Mouse (Mus musculus) midbrain, embryonic 14.5 days (tissue): Measurements from ENCODE around the gene Supt6. TPM values are rescaled to one million over a fixed set of nuclear protein-coding genes. Genes with fewer than 3 reads are reported as not detected.

ENCODE experiments used
- ATAC-seq: fragments of 200-750 bp; cut with Nextera tagmentation; 2 replicates; pipeline ENCODE4 v1.8.0; 2017; ENCODE audit warnings: moderate number of reproducible peaks, moderate library complexity; ENCODE audit not compliant: low FRiP score, low TSS enrichment
- DNase-seq: peaks from one replicate; pipeline ENCODE4 v3.0.0-alpha.2; 2015
- H3K27ac ChIP-seq: fragments of 300-500 bp; sonication (generic); replicated peaks from 2 replicates; pipeline ENCODE4 v1.5.1; 2014; ENCODE audit warnings: mild to moderate bottlenecking, low read depth, low read length, moderate library complexity
- H3K27me3 ChIP-seq: fragments of 300-500 bp; sonication (generic); 2 replicates; pipeline ENCODE4 v1.6.1; 2014; ENCODE audit warnings: low read length, control low read depth, mixed read lengths; ENCODE audit not compliant: control insufficient read depth, insufficient read depth
- H3K36me3 ChIP-seq: fragments of 300-500 bp; sonication (generic); 2 replicates; pipeline ENCODE4 v1.6.1; 2014; ENCODE audit warnings: low read length, control low read depth; ENCODE audit not compliant: control insufficient read depth, insufficient read depth
- H3K4me1 ChIP-seq: fragments of 300-500 bp; sonication (generic); 2 replicates; pipeline ENCODE4 v1.6.1; 2014; ENCODE audit warnings: mild to moderate bottlenecking, antibody characterized with exemption, low read length, control low read depth; ENCODE audit not compliant: control insufficient read depth, insufficient read depth
- H3K4me2 ChIP-seq: fragments of 300-500 bp; sonication (generic); 2 replicates; pipeline ENCODE4 v1.6.1; 2014; ENCODE audit warnings: mild to moderate bottlenecking, low read length, moderate library complexity
- H3K4me3 ChIP-seq: fragments of 300-500 bp; sonication (generic); replicated peaks from 2 replicates; pipeline ENCODE4 v1.5.1; 2014; ENCODE audit warnings: low read depth, low read length
- H3K9ac ChIP-seq: fragments of 300-500 bp; sonication (generic); replicated peaks from 2 replicates; pipeline ENCODE4 v1.6.1; 2014; ENCODE audit warnings: mild to moderate bottlenecking, low read length, moderate library complexity
- H3K9me3 ChIP-seq: fragments of 300-500 bp; sonication (generic); 2 replicates; pipeline ENCODE4 v1.6.1; 2016; ENCODE audit warnings: low read length, control low read depth, mixed read lengths; ENCODE audit not compliant: control insufficient read depth
- WGBS: fragments of 180-500 bp; shearing (Covaris S2); extraction: QIAGEN DNeasy Blood & Tissue Kit; methylation state at CpG from one replicate; pipeline ENCODE4 v1.1.7; 2014; 5-methylcytosine and 5-hydroxymethylcytosine counted together
- polyA plus RNA-seq: library from polyadenylated mRNA; unstranded; fragments of >200 nt; fragmentation: Nextera tagmentation; extraction: Ambion mirVana; gene quantifications from 2 replicates; pipeline ENCODE4 v1.2.1, GENCODE M21; 2014

The Supt6 gene
- polyA plus RNA-seq, 1 experiment from 2014 or later = 29.5 TPM

GRCm38 (mm10) chr11:78175771-78176401, 69.9 kb downstream of the Supt6 start:
- Histone ChIP-seq H3K4me1 (peaks cover 20% of the 10 kb centered on the region), H3K4me3 (peak overlapping the region; percentile 54), H3K27ac (0 out of 2 replicates have a peak overlapping the region, but pooled peaks have one; percentile 50), H3K36me3 (peaks cover 21% of the 10 kb centered on the region), H3K27me3 (no peaks in the 10 kb centered on the region), H3K9ac (peak overlapping the region; percentile 38; the same call in 1 of the 2 replicates), H3K9me3 (no peaks in the 10 kb centered on the region), H3K4me2 (peak overlapping the region; percentile 70)
- DNase-seq = no peak
- ATAC-seq = no peak
- 8% methylated on average over 9 of the region's 10 CpGs for WGBS

- Histone ChIP-seq H3K36me3 (peaks cover 8% of the 10 kb centered on the region), H3K4me2 (no peak overlapping the region), H3K9me3 (no peaks in the 10 kb centered on the region), H3K4me3 (no peak overlapping the region), H3K27me3 (no peaks in the 10 kb centered on the region), H3K4me1 (peaks cover 20% of the 10 kb centered on the region), H3K27ac (no peak overlapping the region), H3K9ac (no peak overlapping the region)
- DNase-seq = no peak
- WGBS = 91% methylated on average over 3 of the region's 3 CpGs
- no peak for ATAC-seq
Observed at GRCm38 (mm10) chr11:78174506-78174905, 71.3 kb downstream of the Supt6 start.

GRCm38 (mm10) chr11:78172748-78173383, 72.9 kb downstream of the Supt6 start:
- H3K4me3 ChIP-seq = no peak overlapping the region
- no peak overlapping the region for H3K27ac ChIP-seq
- no peaks in the 10 kb centered on the region for H3K36me3 ChIP-seq
- ATAC-seq (no peak), DNase-seq (no peak)
- no peaks in the 10 kb centered on the region for H3K9me3 ChIP-seq
- no peak overlapping the region for H3K4me2 ChIP-seq
- H3K9ac ChIP-seq = no peak overlapping the region
- 91% methylated on average over 19 of the region's 19 CpGs for WGBS
- H3K4me1 ChIP-seq = peaks cover 11% of the 10 kb centered on the region
- H3K27me3 ChIP-seq = no peaks in the 10 kb centered on the region

- Histone ChIP-seq H3K4me1 (peaks cover 8% of the 10 kb centered on the region), H3K9me3 (no peaks in the 10 kb centered on the region), H3K4me3 (no peak overlapping the region), H3K27me3 (no peaks in the 10 kb centered on the region), H3K4me2 (no peak overlapping the region), H3K9ac (no peak overlapping the region), H3K36me3 (no peaks in the 10 kb centered on the region), H3K27ac (no peak overlapping the region)
- DNase-seq (no peak), ATAC-seq (no peak)
- 77% methylated on average over 16 of the region's 16 CpGs for WGBS
Observed at GRCm38 (mm10) chr11:78172034-78172747, 73.6 kb downstream of the Supt6 start.

DNA sequence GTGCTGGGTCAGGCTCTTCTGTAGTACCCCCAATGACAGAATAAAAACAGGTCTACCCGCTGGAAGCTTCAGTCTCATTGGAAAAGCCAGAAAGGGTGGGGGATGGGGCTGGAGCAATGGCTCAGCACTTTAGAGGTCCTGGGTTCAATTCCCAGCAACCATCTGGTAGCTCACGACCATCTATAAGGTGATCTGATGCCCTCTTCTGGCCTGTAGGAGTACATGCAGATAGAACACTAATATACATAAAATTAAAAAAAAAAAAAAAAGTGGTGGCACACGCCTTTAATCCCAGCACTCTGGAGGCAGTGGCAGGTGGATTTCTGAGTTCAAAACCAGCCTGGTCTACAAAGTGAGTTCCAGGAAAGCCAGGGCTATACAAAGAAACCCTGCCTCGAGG, 74.5 kb downstream of the Supt6 start:
- no peaks in the 10 kb centered on the region for H3K4me1 ChIP-seq
- WGBS = 67% methylated on average over 4 of the region's 4 CpGs
- no peak for ATAC-seq

DNA sequence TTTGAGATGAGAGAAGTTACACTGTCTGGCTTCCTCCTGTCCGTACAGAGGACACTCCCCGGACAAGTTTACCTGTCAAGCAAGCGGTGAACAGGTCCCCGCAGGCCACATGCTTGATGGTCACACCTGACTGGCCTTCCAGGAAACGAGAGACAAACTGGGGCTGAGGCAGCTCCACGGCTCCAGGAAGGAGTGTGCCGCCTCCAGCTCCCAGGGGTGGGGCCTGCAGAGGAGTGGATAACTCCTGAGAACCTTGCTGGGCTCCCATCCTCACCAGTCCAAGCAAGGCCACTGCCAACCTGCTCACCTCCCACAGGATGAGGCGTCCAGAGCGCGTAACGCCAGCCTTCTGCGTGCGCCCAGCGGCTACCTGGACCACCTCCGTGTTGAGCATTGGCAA, 75.5 kb downstream of the Supt6 start:
- no peaks in the 10 kb centered on the region for H3K9me3 ChIP-seq
- H3K4me2 ChIP-seq = no peak overlapping the region
- no peak for ATAC-seq
- DNase-seq = no peak
- H3K27me3 ChIP-seq = no peaks in the 10 kb centered on the region
- no peaks in the 10 kb centered on the region for H3K36me3 ChIP-seq
- no peak overlapping the region for H3K9ac ChIP-seq
- H3K27ac ChIP-seq = no peak overlapping the region
- H3K4me1 ChIP-seq = peaks cover 7% of the 10 kb centered on the region; the same call in 1 of the 2 replicates
- no peak overlapping the region for H3K4me3 ChIP-seq
- WGBS = 90% methylated on average over 15 of the region's 15 CpGs

More for the DNA sequence above, 74.5 kb downstream of the Supt6 start:
- Histone ChIP-seq H3K27me3 (no peaks in the 10 kb centered on the region), H3K9me3 (no peaks in the 10 kb centered on the region), H3K36me3 (no peaks in the 10 kb centered on the region), H3K4me3 (no peak overlapping the region), H3K9ac (no peak overlapping the region), H3K27ac (no peak overlapping the region), H3K4me2 (no peak overlapping the region)
- no peak for DNase-seq

DNA sequence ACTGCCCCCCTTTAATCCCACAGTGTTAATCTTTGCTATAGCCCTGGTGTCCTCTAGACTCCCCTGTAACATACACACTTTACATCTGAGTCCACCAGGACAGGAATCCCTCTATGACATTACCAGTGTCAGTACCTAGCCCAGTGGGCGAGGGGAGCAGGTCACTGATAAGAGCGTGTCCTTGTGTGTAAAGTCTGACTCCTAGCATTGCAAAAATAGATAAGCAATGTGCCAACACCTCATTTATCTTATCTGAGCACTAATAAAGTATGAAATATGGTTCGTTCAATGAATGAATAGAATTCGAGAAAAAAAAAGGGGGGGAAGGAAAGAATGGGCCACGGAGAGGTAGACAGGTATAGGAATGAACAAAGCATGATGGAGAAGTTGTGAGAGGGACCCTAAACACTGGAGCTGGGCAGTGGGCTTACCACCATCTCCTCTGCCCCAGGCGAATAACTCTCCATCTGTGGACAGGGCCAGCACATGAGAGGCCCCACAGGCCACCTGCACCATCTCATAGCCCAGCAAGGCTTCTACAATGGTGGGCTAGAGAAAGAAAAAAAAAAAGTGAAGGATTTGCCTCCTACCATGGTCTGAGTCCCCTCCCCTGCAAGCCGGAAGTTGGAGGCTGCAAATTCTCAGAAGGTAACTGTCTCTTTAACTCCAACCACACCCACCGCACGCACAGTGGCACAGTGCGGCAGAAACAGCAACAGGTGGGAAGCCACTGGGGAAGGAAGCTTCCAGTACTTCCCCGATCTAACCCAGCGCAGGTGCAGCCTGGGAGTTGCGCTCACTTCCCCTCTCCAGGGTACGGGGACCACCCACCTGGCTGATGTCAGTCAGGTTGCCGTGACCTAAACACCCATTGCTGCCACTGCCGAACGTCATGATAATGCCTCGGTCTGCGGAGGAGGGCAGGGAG, 77.0 kb downstream of the Supt6 start:
- H3K27me3 ChIP-seq = no peaks in the 10 kb centered on the region
- H3K9ac ChIP-seq = no peak overlapping the region
- no peak overlapping the region for H3K4me3 ChIP-seq
- no peaks in the 10 kb centered on the region for H3K36me3 ChIP-seq
- WGBS = 63% methylated on average over 19 of the region's 19 CpGs
- no peak overlapping the region for H3K27ac ChIP-seq
- DNase-seq (no peak), ATAC-seq (no peak)
- no peaks in the 10 kb centered on the region for H3K9me3 ChIP-seq
- H3K4me1 ChIP-seq = peaks cover 7% of the 10 kb centered on the region; the same call in 1 of the 2 replicates
- H3K4me2 ChIP-seq = no peak overlapping the region

DNA sequence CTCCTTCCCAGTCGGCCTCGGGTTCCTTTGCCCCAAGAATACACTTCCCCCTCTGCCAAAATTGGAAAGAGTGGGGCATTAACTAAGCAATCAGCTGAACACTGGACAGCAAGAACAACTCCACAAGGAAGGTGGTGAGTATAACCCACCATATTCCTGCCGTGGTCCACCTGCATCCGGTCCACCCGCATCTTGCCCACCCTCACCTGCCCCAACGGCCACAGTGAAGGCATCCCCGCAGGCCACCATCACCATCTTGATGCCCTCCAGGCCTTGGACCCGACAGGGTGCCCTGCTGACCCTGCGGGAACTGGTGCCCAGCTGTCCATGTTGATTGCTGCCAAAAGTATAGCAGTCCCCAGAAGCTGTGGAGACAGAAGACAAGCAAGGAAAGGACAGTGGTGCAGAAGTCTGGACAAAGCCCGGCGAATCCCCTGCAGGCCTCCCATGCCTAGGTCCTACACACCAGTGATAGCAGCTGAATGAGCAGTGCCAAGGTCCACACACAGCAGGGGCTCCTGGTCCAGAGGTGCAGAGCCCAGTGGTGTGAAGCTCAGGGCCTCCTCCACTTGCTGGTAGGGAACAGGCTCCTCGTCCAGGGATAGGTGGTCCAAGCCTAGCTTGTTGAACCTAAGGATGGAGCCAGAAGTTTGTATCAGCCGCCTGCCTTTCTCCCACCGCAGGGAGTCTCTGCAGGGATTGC, 78.4 kb downstream of the Supt6 start:
- DNase-seq (no peak), ATAC-seq (no peak)
- Histone ChIP-seq H3K27ac (no peak overlapping the region), H3K4me3 (no peak overlapping the region), H3K4me1 (peaks cover 20% of the 10 kb centered on the region), H3K4me2 (no peak overlapping the region), H3K9ac (no peak overlapping the region), H3K36me3 (no peaks in the 10 kb centered on the region), H3K27me3 (no peaks in the 10 kb centered on the region), H3K9me3 (no peaks in the 10 kb centered on the region)
- 89% methylated on average over 14 of the region's 14 CpGs for WGBS
